Mouse (Mus musculus) hindbrain, embryonic 10.5 days (tissue): ENCODE results near the gene Fmnl2. TPM values are rescaled to one million over a fixed set of nuclear protein-coding genes. Genes with fewer than 3 reads are reported as not detected.

ENCODE experiments used
- DNase-seq: peaks from one replicate; pipeline ENCODE4 v3.0.0-alpha.2; 2017; ENCODE audit warnings: low spot score
- H3K27ac ChIP-seq: fragments of 300-500 bp; sonication (generic); 2 replicates; pipeline ENCODE4 v1.5.1; 2016; ENCODE audit warnings: mild to moderate bottlenecking, moderate library complexity
- H3K27me3 ChIP-seq: fragments of 300-500 bp; sonication (generic); 2 replicates; pipeline ENCODE4 v1.6.1; 2016; ENCODE audit warnings: mild to moderate bottlenecking; ENCODE audit not compliant: poor library complexity, insufficient read depth, severe bottlenecking
- H3K36me3 ChIP-seq: fragments of 300-500 bp; sonication (generic); 2 replicates; pipeline ENCODE4 v1.6.1; 2016; ENCODE audit warnings: mild to moderate bottlenecking, moderate library complexity
- H3K4me1 ChIP-seq: fragments of 300-500 bp; sonication (generic); replicated peaks from 2 replicates; pipeline ENCODE4 v1.6.1; 2016; ENCODE audit warnings: mild to moderate bottlenecking
- H3K4me3 ChIP-seq: fragments of 300-500 bp; sonication (generic); 2 replicates; pipeline ENCODE4 v1.5.1; 2016; ENCODE audit warnings: mild to moderate bottlenecking, moderate library complexity
- H3K9me3 ChIP-seq: fragments of 300-500 bp; sonication (generic); 2 replicates; pipeline ENCODE4 v1.6.1; 2016; ENCODE audit warnings: mild to moderate bottlenecking, moderate library complexity
- WGBS: fragments of 180-500 bp; shearing (Covaris S2); methylation state at CpG from one replicate; pipeline ENCODE4 v1.1.7; 2016; 5-methylcytosine and 5-hydroxymethylcytosine counted together
- polyA plus RNA-seq: library from polyadenylated mRNA; unstranded; fragments of >200 nt; fragmentation: Nextera tagmentation; extraction: Ambion mirVana; gene quantifications from 2 replicates; pipeline ENCODE4 v1.2.1, GENCODE M21; 2016

Gene Fmnl2
- polyA plus RNA-seq, 1 experiment from 2014 or later, result 5.7 TPM

DNA sequence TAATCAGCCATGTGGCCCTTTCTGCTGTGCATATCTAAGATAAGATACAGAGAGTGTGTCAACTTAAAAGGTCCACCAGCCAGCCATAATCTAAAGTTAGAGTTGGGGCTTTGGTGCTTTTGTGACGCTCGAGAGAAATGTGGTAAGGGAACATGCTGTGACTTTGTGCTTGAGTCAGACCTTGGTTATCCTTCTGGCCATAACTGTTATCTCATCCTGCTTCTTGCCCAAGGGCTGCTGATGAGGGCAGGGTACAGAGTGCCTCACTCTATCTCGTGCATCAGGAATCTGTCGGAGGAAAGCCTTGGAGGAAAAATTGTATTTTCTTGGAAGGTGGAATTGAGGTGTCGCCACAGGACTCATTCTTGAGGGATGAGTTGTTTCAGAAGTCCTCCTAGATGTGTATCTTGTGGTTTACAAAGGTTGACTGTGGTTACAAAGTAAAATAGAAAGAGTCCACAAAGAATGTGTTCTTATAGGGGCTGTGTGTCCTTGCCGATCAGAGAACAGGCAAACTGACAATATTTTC lies 94.6 kb downstream of the Fmnl2 start:
- no peaks in the 10 kb centered on the region for H3K27me3 ChIP-seq
- H3K27ac ChIP-seq, result no peak overlapping the region
- H3K4me3 ChIP-seq, result no peak overlapping the region
- peaks cover 16% of the 10 kb centered on the region for H3K4me1 ChIP-seq
- H3K9me3 ChIP-seq, result peaks cover 3% of the 10 kb centered on the region; the same call in 1 of the 2 replicates
- DNase-seq, result no peak
- WGBS, result 84% methylated on average over 6 of the region's 6 CpGs
- H3K36me3 ChIP-seq, result peaks cover 12% of the 10 kb centered on the region

DNA sequence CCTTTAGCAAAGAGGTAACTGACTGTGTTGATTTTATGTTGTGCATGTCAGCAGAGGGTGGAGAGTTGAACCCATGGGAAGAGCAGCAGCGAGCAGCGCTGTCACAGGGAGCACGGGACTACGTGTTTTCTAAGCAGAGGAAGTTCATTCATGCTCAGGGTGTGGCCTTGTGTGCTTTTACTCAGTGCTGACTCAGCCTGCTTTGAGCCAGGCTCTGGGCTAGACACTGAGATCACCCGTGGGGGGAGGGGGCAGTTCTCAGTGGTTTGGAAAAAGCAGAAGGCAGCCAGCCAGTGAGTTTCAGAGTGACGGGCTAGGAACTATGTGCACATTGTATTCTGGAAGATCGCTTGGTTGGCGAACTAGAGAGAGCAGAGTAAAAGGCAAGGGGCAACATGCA lies 97.4 kb downstream of the Fmnl2 start:
- Histone ChIP-seq H3K4me1 (peaks cover 42% of the 10 kb centered on the region), H3K27ac (no peak overlapping the region; the same call in 1 of the 2 replicates), H3K9me3 (peaks cover 3% of the 10 kb centered on the region; the same call in 1 of the 2 replicates), H3K27me3 (no peaks in the 10 kb centered on the region), H3K4me3 (no peak overlapping the region), H3K36me3 (no peaks in the 10 kb centered on the region)
- WGBS, result 76% methylated on average over 8 of the region's 8 CpGs
- no peak for DNase-seq

DNA sequence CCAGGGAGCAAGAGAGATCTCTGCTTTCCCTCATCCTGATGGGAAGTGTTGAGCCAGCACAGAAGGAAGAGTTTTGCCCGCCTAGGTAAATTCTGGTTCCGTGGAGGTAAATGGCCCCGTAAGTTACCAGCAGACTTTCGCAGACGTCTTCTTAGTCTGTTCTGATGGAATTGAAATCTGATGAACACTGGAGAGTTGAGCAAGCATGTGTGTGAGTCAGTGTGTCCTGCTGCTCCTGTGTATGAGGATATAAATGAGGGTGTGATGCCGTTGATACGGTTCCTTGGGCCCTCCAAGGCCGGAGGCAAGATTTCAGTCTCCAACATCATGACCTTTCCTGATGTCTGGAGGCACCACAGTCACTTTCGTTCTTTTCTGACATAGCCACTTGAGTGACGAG lies 98.2 kb downstream of the Fmnl2 start:
- H3K27me3 ChIP-seq, result no peaks in the 10 kb centered on the region
- H3K27ac ChIP-seq, result peak overlapping the region; percentile 29; the same call in 1 of the 2 replicates
- DNase-seq, result no peak
- no peaks in the 10 kb centered on the region for H3K36me3 ChIP-seq
- H3K4me3 ChIP-seq, result no peak overlapping the region
- peaks cover 44% of the 10 kb centered on the region for H3K4me1 ChIP-seq
- H3K9me3 ChIP-seq, result peaks cover 3% of the 10 kb centered on the region; the same call in 1 of the 2 replicates
- WGBS, result 94% methylated on average over 10 of the region's 10 CpGs

DNA sequence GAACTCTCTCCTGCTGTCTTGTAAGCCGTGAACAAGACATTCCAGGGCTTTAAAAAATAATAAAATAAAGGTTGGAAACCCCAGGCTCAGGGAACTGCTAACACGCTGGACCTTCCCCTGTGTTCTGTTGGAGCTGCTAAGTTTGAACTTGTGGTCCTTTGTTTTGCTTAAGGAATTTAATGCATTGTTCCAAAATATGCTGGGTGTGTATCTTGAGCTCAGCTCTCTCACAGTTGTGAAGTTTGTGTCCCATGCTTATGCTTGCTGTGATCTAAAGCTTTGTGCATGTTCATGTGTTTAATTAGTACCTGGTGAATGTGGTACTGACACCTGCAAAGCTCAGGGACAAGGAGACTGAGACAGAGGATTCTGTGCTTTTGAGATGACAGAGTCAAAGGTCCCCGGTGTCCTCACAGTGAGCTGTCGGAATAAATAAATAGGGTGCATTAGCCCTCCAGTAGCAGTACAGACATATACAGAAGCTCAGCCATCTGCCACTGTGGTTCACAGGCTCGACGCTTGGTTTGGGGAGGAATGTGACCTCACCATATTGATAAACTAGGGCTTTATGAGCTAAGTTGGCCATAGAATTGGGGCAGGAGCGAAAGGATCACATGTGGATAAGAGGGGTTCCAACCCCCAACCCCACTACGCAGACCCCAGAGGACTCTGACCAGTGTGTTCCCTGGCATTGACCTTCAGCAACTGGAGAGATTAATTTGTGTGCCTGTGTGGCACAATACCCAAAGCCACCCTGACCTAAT lies 100.3 kb downstream of the Fmnl2 start:
- no peak for DNase-seq
- WGBS, result 30% methylated on average over 8 of the region's 8 CpGs
- Histone ChIP-seq H3K27ac (peak overlapping the region; percentile 69), H3K27me3 (no peaks in the 10 kb centered on the region), H3K4me3 (peak overlapping the region; percentile 29), H3K36me3 (no peaks in the 10 kb centered on the region), H3K4me1 (peaks cover 44% of the 10 kb centered on the region), H3K9me3 (peaks cover 3% of the 10 kb centered on the region; the same call in 1 of the 2 replicates)

DNA sequence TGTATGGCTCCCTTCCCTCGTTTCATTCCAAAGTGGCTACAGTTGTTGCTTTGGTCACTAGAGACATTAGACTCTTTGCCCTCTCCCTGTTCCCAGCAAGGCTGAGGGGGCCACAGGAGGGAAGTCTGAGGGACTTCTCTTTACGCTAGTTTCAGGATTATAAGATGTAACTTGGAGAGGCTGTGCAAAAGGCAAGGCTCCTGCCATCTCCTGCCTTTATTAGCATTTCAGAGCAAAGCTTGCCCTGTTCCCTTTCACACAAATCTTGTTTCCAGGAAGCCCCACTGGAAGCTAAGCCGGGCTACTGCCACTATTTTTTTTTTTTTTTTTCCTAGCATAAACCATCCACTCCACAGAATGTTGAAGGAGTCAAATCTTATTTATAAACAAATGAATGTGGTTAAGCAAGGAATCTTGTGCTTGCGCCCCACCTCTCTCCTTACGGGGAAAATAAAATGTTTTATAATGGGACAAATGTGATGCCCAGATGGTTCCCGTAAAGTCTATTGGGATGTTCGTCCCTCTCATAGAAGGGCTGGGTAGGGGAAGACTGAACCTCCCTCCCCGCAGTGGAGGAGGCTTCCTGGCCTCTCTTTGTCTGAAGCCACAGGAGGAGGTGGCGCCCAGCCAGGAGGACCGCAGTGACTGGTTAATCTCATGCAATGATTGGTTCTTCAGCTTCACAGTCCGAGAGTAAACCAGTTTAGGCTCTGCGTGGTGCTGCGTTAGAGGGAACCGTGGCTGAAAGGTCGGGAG lies 101.1 kb downstream of the Fmnl2 start:
- Histone ChIP-seq H3K4me1 (peaks cover 49% of the 10 kb centered on the region), H3K27me3 (no peaks in the 10 kb centered on the region), H3K4me3 (peak overlapping the region; percentile 29), H3K9me3 (peaks cover 3% of the 10 kb centered on the region; the same call in 1 of the 2 replicates), H3K36me3 (no peaks in the 10 kb centered on the region), H3K27ac (peak overlapping the region; percentile 69)
- WGBS, result 2% methylated on average over 15 of the region's 15 CpGs
- peak; percentile 62 for DNase-seq

DNA sequence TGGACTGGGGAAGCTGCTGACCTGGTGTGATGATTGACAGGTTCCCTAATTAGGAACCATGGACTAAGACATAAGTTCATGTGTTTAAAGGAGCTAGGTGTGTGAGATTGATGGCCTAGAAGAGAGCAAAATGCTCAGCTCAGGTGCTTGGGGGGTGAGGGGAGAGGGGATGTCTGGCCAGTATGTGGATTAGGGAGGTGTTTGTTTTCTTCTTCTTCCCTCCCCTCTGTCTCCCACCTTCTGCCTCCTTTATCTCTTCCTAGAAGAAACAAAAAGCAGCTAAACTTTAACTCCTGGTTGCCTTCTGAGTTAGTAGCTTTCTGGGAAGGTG lies 101.6 kb downstream of the Fmnl2 start:
- no peak for DNase-seq
- no peaks in the 10 kb centered on the region for H3K36me3 ChIP-seq
- H3K27ac ChIP-seq, result peak overlapping the region; percentile 69
- peaks cover 55% of the 10 kb centered on the region for H3K4me1 ChIP-seq
- peak overlapping the region; percentile 29 for H3K4me3 ChIP-seq
- H3K9me3 ChIP-seq, result peaks cover 3% of the 10 kb centered on the region; the same call in 1 of the 2 replicates
- no peaks in the 10 kb centered on the region for H3K27me3 ChIP-seq

DNA sequence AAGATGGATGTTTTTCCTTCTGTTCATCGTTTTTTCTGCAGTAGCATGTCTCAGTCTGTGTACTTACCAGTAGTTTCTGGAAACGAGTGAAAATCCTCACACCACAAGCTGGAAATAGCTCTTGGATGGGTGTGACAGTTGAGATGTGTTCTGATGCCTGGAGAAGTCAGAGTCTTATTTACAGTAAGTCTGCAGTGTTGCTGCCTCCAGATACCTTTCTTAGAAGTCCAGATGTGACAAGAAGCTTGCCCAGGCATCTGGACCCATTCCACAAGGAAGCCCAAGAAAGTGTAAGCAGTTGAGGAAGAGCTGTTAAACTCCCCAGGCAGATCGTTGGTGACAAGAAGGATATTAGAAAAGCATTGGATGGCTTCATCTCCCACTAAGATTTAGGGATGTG lies 102.3 kb downstream of the Fmnl2 start:
- Histone ChIP-seq H3K27ac (peak overlapping the region; percentile 31; the same call in 1 of the 2 replicates), H3K9me3 (no peaks in the 10 kb centered on the region), H3K4me3 (no peak overlapping the region), H3K4me1 (peaks cover 62% of the 10 kb centered on the region), H3K36me3 (no peaks in the 10 kb centered on the region), H3K27me3 (no peaks in the 10 kb centered on the region)
- 50% methylated on average over 3 of the region's 3 CpGs for WGBS
- no peak for DNase-seq

DNA sequence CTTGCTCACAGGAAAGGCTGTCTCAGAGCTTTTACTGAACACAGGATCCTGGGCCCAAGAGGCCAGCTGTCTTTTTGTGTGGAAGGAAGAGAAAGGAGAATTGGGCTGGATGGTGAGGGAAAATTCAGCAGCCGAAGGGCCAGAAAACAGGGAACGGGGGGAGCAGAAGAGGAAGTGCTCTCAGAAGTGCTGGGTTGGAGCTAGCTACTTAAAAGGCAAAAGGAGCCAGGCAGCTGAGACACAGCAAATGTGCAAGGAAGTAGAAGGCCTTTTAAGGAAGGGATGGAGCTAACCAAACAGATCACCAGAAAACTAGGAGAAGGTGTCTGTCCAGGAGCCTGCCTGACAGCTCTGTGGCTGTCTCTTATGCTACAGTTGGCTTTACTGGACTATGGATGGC lies 103.0 kb downstream of the Fmnl2 start:
- DNase-seq, result no peak
- H3K4me1 ChIP-seq, result peaks cover 64% of the 10 kb centered on the region
- no peaks in the 10 kb centered on the region for H3K9me3 ChIP-seq
- no peaks in the 10 kb centered on the region for H3K36me3 ChIP-seq
- WGBS, result 72% methylated on average over 2 of the region's 2 CpGs
- no peaks in the 10 kb centered on the region for H3K27me3 ChIP-seq
- no peak overlapping the region for H3K4me3 ChIP-seq
- H3K27ac ChIP-seq, result peak overlapping the region; percentile 31; the same call in 1 of the 2 replicates

DNA sequence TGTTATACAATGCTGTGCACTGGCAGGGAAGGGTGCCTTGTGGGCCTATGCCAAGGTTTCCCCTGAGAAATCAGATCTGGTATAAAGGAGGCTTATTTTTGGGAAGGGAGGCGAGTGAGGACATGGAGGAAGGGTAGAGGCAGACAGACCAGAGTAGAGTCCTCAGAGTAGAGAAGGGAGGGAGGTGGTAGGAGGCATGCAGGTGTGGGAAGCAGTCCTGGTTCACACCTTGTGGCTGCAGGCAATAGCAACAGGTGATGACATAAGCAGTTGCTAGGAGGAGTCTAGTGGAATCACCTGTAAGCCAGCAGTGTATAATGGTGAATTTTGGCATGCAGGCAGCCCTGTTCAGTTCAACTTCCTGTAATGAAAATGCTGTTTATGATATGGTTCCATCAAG lies 105.8 kb downstream of the Fmnl2 start:
- WGBS, result 89% methylated on average over 1 of the region's 1 CpGs
- peaks cover 69% of the 10 kb centered on the region for H3K4me1 ChIP-seq
- no peak for DNase-seq

DNA sequence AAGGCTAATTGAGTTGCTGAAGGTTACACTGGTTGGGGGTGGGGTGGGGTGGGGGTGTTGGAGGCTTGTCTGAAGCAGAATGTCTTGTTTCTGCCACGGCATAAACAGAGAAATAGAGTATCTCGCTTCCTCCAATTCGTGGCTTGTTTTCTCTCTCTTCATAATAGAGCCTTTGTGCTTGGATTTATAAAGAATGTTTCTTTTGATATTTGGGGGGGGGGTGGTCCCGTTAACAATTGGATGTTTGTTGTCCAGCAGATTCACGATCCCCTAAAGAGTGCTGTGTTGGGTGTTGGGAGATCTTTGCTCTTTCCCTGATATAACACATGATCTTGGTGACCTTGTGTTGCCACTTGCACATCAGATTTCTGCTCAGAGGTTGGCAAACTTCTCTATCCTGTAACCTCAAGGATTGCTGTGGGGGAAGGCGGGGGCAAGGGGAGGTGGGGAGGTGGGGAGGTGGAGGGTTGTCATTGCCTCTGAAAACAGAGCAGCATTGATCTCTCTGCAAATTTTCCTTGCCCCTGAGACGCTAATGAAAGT lies 106.8 kb downstream of the Fmnl2 start:
- Histone ChIP-seq H3K27ac (no peak overlapping the region), H3K27me3 (no peaks in the 10 kb centered on the region), H3K9me3 (no peaks in the 10 kb centered on the region), H3K36me3 (no peaks in the 10 kb centered on the region), H3K4me1 (peaks cover 62% of the 10 kb centered on the region), H3K4me3 (no peak overlapping the region)
- WGBS, result 57% methylated on average over 7 of the region's 7 CpGs
- DNase-seq, result no peak

More for the DNA sequence above, 105.8 kb downstream of the Fmnl2 start:
- Histone ChIP-seq H3K9me3 (no peaks in the 10 kb centered on the region), H3K4me3 (no peak overlapping the region), H3K27me3 (no peaks in the 10 kb centered on the region), H3K36me3 (no peaks in the 10 kb centered on the region), H3K27ac (no peak overlapping the region)

DNA sequence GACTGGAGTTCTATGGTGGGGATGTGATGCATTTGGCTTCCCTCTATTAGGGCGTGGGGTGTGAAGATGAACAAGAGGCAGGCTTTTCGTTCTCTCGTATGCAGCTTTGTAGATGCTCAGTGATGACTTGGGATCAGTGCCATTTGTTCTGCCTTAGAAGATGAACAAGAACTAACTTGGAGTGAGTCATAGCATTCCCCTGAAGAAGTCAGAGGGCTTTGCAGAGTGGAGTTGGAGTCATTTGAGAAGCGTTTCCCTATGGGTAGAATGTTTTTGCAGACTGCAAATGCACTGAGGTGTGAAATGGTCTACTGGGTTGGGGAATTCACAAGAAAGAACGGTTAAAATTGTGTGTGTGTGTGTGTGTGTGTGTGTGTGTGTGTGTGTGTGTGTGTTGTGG lies 108.6 kb downstream of the Fmnl2 start:
- no peak for DNase-seq
- Histone ChIP-seq H3K4me3 (no peak overlapping the region), H3K9me3 (no peaks in the 10 kb centered on the region), H3K4me1 (peaks cover 45% of the 10 kb centered on the region), H3K27ac (no peak overlapping the region), H3K27me3 (no peaks in the 10 kb centered on the region), H3K36me3 (no peaks in the 10 kb centered on the region)
- WGBS, result 81% methylated on average over 5 of the region's 5 CpGs

DNA sequence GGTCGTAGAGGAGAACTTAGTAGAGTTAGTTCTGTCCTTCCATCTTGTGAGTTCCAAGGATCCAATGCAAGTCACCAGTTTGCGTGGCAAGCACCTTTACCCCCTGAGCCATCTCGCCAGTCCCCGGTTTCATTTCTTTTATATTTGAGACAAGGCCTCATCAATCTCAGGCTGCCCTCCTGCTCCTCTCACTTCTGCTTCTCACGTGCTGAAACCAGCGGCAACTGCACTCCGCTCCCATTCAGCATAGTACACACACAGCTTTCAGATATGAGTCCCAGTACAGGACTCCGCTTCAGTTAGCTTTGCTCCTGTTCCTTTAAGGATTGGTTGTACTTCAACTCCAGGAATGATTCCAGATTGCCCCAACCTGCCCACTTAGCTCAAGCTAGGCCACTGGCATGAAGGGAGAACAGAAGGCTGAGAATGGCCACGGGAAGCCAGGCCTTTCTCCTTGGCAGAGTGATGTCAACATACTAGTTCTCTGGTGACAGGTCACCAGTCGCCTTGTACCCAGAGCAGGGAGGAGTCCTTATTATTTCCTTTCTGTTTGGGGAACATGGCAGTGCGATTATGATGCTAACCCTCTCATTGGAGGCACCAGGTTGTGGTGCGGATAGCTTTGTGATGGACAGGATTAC lies 109.3 kb downstream of the Fmnl2 start:
- H3K9me3 ChIP-seq, result no peaks in the 10 kb centered on the region
- H3K27me3 ChIP-seq, result no peaks in the 10 kb centered on the region
- no peak overlapping the region for H3K4me3 ChIP-seq
- no peaks in the 10 kb centered on the region for H3K36me3 ChIP-seq
- DNase-seq, result no peak
- H3K27ac ChIP-seq, result no peak overlapping the region
- 89% methylated on average over 12 of the region's 12 CpGs for WGBS
- H3K4me1 ChIP-seq, result peaks cover 44% of the 10 kb centered on the region
